Mouse (Mus musculus): ENCODE results near the gene Grb10. TPM values are rescaled to one million over a fixed set of nuclear protein-coding genes. Genes with fewer than 3 reads are reported as not detected.

Gene Grb10
- total and polyA plus RNA-seq, 2 experiments = 3.0 to 4.0 TPM

GRCm38 (mm10) chr11:11898496-11898895 is 140.0 kb downstream of the Grb10 start:
- 84% methylated on average over 3 of the region's 3 CpGs for WGBS
- H3K79me2 ChIP-seq (ENCODE audit: control insufficient read depth, insufficient read depth, low read length) = no peaks in the 10 kb centered on the region; the same call in 1 of the 2 replicates
- H3K9ac ChIP-seq (ENCODE audit: low read depth, low read length) = no peak overlapping the region
- H3K36me3 ChIP-seq (ENCODE audit: control insufficient read depth, insufficient read depth, low read length) = no peaks in the 10 kb centered on the region
- H3K4me1 ChIP-seq (ENCODE audit: control insufficient read depth, insufficient read depth, low read length) = peaks cover 18% of the 10 kb centered on the region
- H3K27ac ChIP-seq (replicated peaks; ENCODE audit: insufficient read depth, low read depth, low read length) = peak overlapping the region; percentile 58
- no peak for DNase-seq (ENCODE audit: extremely low read depth, low read depth, low spot score)
- no peaks in the 10 kb centered on the region for H3K27me3 ChIP-seq (ENCODE audit: control insufficient read depth, insufficient read depth, low read length)
- TF ChIP-seq POLR2A (IDR thresholded peaks at IDR 0.05; ENCODE audit: extremely low read depth, insufficient read depth, low read length) (no peak), CTCF (IDR thresholded peaks at IDR 0.05; ENCODE audit: low read depth, low read length) (no peak)
- H3K4me3 ChIP-seq (ENCODE audit: insufficient read depth, low read depth, low read length) = no peak overlapping the region

GRCm38 (mm10) chr11:11897645-11898357 is 140.7 kb downstream of the Grb10 start, which contains the start of gene Ddc:
Gene Ddc, minus strand, starts transcription at chr11:11898144.
- Histone ChIP-seq H3K79me2 (ENCODE audit: control insufficient read depth, insufficient read depth, low read length) (no peaks in the 10 kb centered on the region; the same call in 1 of the 2 replicates), H3K4me1 (ENCODE audit: control insufficient read depth, insufficient read depth, low read length) (peaks cover 21% of the 10 kb centered on the region), H3K27ac (replicated peaks; ENCODE audit: insufficient read depth, low read depth, low read length) (peak within 1 kb of the TSS; percentile 70), H3K9ac (ENCODE audit: low read depth, low read length) (peak within 1 kb of the TSS; percentile 78), H3K27me3 (ENCODE audit: control insufficient read depth, insufficient read depth, low read length) (no peaks in the 10 kb centered on the region), H3K4me3 (ENCODE audit: insufficient read depth, low read depth, low read length) (peak within 1 kb of the TSS; percentile 56), H3K36me3 (ENCODE audit: control insufficient read depth, insufficient read depth, low read length) (no peaks in the 10 kb centered on the region)
- DNase-seq (ENCODE audit: extremely low read depth, low read depth, low spot score) = peak; percentile 96
- WGBS = 25% methylated on average over 12 of the region's 12 CpGs
- TF ChIP-seq CTCF (IDR thresholded peaks at IDR 0.05; ENCODE audit: low read depth, low read length) = no peak
- TF ChIP-seq POLR2A (IDR thresholded peaks at IDR 0.05; ENCODE audit: extremely low read depth, insufficient read depth, low read length) = no peak

- Histone ChIP-seq H3K4me1 (ENCODE audit: control insufficient read depth, insufficient read depth, low read length) (peaks cover 22% of the 10 kb centered on the region), H3K9ac (ENCODE audit: low read depth, low read length) (no peak overlapping the region), H3K36me3 (ENCODE audit: control insufficient read depth, insufficient read depth, low read length) (no peaks in the 10 kb centered on the region), H3K79me2 (ENCODE audit: control insufficient read depth, insufficient read depth, low read length) (peaks cover 3% of the 10 kb centered on the region), H3K4me3 (ENCODE audit: insufficient read depth, low read depth, low read length) (peak overlapping the region; percentile 28; the same call in 1 of the 2 replicates), H3K27ac (replicated peaks; ENCODE audit: insufficient read depth, low read depth, low read length) (peak overlapping the region; percentile 49), H3K27me3 (ENCODE audit: control insufficient read depth, insufficient read depth, low read length) (no peaks in the 10 kb centered on the region)
- WGBS = 47% methylated on average over 2 of the region's 2 CpGs
- TF ChIP-seq POLR2A (IDR thresholded peaks at IDR 0.05; ENCODE audit: extremely low read depth, insufficient read depth, low read length) (no peak), CTCF (IDR thresholded peaks at IDR 0.05; ENCODE audit: low read depth, low read length) (no peak)
- peak; percentile 57 for DNase-seq (ENCODE audit: extremely low read depth, low read depth, low spot score)
Observed at GRCm38 (mm10) chr11:11895479-11895878, 143.0 kb downstream of the Grb10 start.

GRCm38 (mm10) chr11:11893769-11894168 is 144.7 kb downstream of the Grb10 start:
- DNase-seq (ENCODE audit: extremely low read depth, low read depth, low spot score) = peak; percentile 85
- peaks cover 27% of the 10 kb centered on the region for H3K4me1 ChIP-seq (ENCODE audit: control insufficient read depth, insufficient read depth, low read length)
- H3K4me3 ChIP-seq (ENCODE audit: insufficient read depth, low read depth, low read length) = no peak overlapping the region
- no peaks in the 10 kb centered on the region for H3K27me3 ChIP-seq (ENCODE audit: control insufficient read depth, insufficient read depth, low read length)
- TF ChIP-seq CTCF (IDR thresholded peaks at IDR 0.05; ENCODE audit: low read depth, low read length) (no peak), POLR2A (IDR thresholded peaks at IDR 0.05; ENCODE audit: extremely low read depth, insufficient read depth, low read length) (no peak)
- H3K9ac ChIP-seq (ENCODE audit: low read depth, low read length) = no peak overlapping the region
- peak overlapping the region; percentile 58 for H3K27ac ChIP-seq (replicated peaks; ENCODE audit: insufficient read depth, low read depth, low read length)
- WGBS = 20% methylated on average over 1 of the region's 1 CpGs
- no peaks in the 10 kb centered on the region for H3K36me3 ChIP-seq (ENCODE audit: control insufficient read depth, insufficient read depth, low read length)
- H3K79me2 ChIP-seq (ENCODE audit: control insufficient read depth, insufficient read depth, low read length) = peaks cover 3% of the 10 kb centered on the region

- peaks cover 3% of the 10 kb centered on the region for H3K79me2 ChIP-seq (ENCODE audit: control insufficient read depth, insufficient read depth, low read length)
- no peaks in the 10 kb centered on the region for H3K27me3 ChIP-seq (ENCODE audit: control insufficient read depth, insufficient read depth, low read length)
- 35% methylated on average over 10 of the region's 10 CpGs for WGBS
- H3K9ac ChIP-seq (ENCODE audit: low read depth, low read length) = no peak overlapping the region
- H3K27ac ChIP-seq (replicated peaks; ENCODE audit: insufficient read depth, low read depth, low read length) = peak overlapping the region; percentile 50
- H3K36me3 ChIP-seq (ENCODE audit: control insufficient read depth, insufficient read depth, low read length) = no peaks in the 10 kb centered on the region
- no peak overlapping the region for H3K4me3 ChIP-seq (ENCODE audit: insufficient read depth, low read depth, low read length)
- DNase-seq (ENCODE audit: extremely low read depth, low read depth, low spot score) = peak; percentile 42
- H3K4me1 ChIP-seq (ENCODE audit: control insufficient read depth, insufficient read depth, low read length) = peaks cover 26% of the 10 kb centered on the region
- TF ChIP-seq CTCF (IDR thresholded peaks at IDR 0.05; ENCODE audit: low read depth, low read length) (no peak), POLR2A (IDR thresholded peaks at IDR 0.05; ENCODE audit: extremely low read depth, insufficient read depth, low read length) (no peak)
Observed at GRCm38 (mm10) chr11:11892993-11893602, 145.4 kb downstream of the Grb10 start.

GRCm38 (mm10) chr11:11891832-11892231 is 146.7 kb downstream of the Grb10 start:
- Histone ChIP-seq H3K79me2 (ENCODE audit: control insufficient read depth, insufficient read depth, low read length) (peaks cover 10% of the 10 kb centered on the region), H3K9ac (ENCODE audit: low read depth, low read length) (no peak overlapping the region), H3K4me3 (ENCODE audit: insufficient read depth, low read depth, low read length) (no peak overlapping the region), H3K36me3 (ENCODE audit: control insufficient read depth, insufficient read depth, low read length) (no peaks in the 10 kb centered on the region), H3K4me1 (ENCODE audit: control insufficient read depth, insufficient read depth, low read length) (peaks cover 35% of the 10 kb centered on the region), H3K27me3 (ENCODE audit: control insufficient read depth, insufficient read depth, low read length) (no peaks in the 10 kb centered on the region), H3K27ac (replicated peaks; ENCODE audit: insufficient read depth, low read depth, low read length) (no peak overlapping the region)
- TF ChIP-seq CTCF (IDR thresholded peaks at IDR 0.05; ENCODE audit: low read depth, low read length) (no peak), POLR2A (IDR thresholded peaks at IDR 0.05; ENCODE audit: extremely low read depth, insufficient read depth, low read length) (no peak)
- no peak for DNase-seq (ENCODE audit: extremely low read depth, low read depth, low spot score)

All from liver, adult 2 months (tissue).